Mouse (Mus musculus) MEL (cell line): ENCODE data around the gene Cpt1c. TPM values are rescaled to one million over a fixed set of nuclear protein-coding genes. Genes with fewer than 3 reads are reported as not detected.

Experiments used
- DNase-seq: peaks from one replicate; pipeline ENCODE4 v3.0.0; 2011; ENCODE audit warnings: low read depth, low spot score
- H3K27ac ChIP-seq: 2 replicates; pipeline ENCODE4 v1.5.1; 2012; ENCODE audit warnings: low read depth, mild to moderate bottlenecking, control low read depth, low read length, moderate library complexity; ENCODE audit not compliant: control insufficient read depth
- H3K27me3 ChIP-seq, 2 experiments: fragments of 150-350 bp in 1 of 2; sonication (generic) in 1 of 2; 2 replicates each; pipeline ENCODE4 v1.6.1; 2012; ENCODE audit warnings: low read length in 2 of 2, mild to moderate bottlenecking in 2 of 2, improper control_type of control experiment in 1 of 2, moderate library complexity in 1 of 2; ENCODE audit not compliant: insufficient read depth in 2 of 2, control insufficient read depth in 1 of 2
- H3K36me3 ChIP-seq, 2 experiments: 2 replicates each; pipeline ENCODE4 v1.6.1; 2012 to 2014; ENCODE audit warnings: low read length in 2 of 2, improper control_type of control experiment in 1 of 2, inconsistent platforms in 1 of 2, mild to moderate bottlenecking in 1 of 2; ENCODE audit not compliant: insufficient read depth in 2 of 2, control insufficient read depth in 1 of 2
- H3K4me1 ChIP-seq, 2 experiments: fragments of 150-350 bp in 1 of 2; sonication (generic) in 1 of 2; 2 replicates each; pipeline ENCODE4 v1.6.1; 2012; ENCODE audit warnings: low read length in 2 of 2, improper control_type of control experiment in 1 of 2, mild to moderate bottlenecking in 1 of 2; ENCODE audit not compliant: insufficient read depth in 2 of 2, control insufficient read depth in 1 of 2
- H3K4me3 ChIP-seq, 2 experiments: fragments of 150-350 bp in 1 of 2; sonication (generic) in 1 of 2; 2 replicates each; pipeline ENCODE4 v1.5.1; 2012; ENCODE audit warnings: low read depth in 2 of 2, low read length in 2 of 2, mild to moderate bottlenecking in 2 of 2, moderate library complexity in 2 of 2, control low read depth in 1 of 2, improper control_type of control experiment in 1 of 2; ENCODE audit not compliant: control insufficient read depth in 1 of 2, insufficient read depth in 1 of 2
- H3K79me2 ChIP-seq: 2 replicates; pipeline ENCODE4 v1.6.1; 2012; ENCODE audit warnings: mild to moderate bottlenecking, low read length, moderate library complexity; ENCODE audit not compliant: control insufficient read depth, poor library complexity, insufficient read depth
- H3K9ac ChIP-seq: 2 replicates; pipeline ENCODE4 v1.6.1; 2012; ENCODE audit warnings: low read depth, mild to moderate bottlenecking, control low read depth, low read length, moderate library complexity; ENCODE audit not compliant: control insufficient read depth, poor library complexity, severe bottlenecking
- H3K9me3 ChIP-seq: fragments of 150-350 bp; sonication (generic); replicated peaks from 2 replicates; pipeline ENCODE4 v1.6.1; 2012; ENCODE audit warnings: mild to moderate bottlenecking, low read length, improper control_type of control experiment, moderate library complexity; ENCODE audit not compliant: insufficient read depth
- BHLHE40 ChIP-seq: IDR thresholded peaks from 2 replicates; pipeline ENCODE4 v1.6.1; 2012; ENCODE audit warnings: low read depth, mild to moderate bottlenecking, inconsistent platforms, low read length, improper control_type of control experiment, borderline replicate concordance
- CHD1 ChIP-seq: IDR thresholded peaks from 2 replicates; pipeline ENCODE4 v1.6.1; 2012; ENCODE audit warnings: low read depth, mild to moderate bottlenecking, inconsistent platforms, low read length, improper control_type of control experiment
- CTCF ChIP-seq, 3 experiments: IDR thresholded peaks in 2 of 3; conservative IDR thresholded peaks in 1 of 3; 2 replicates each; pipeline ENCODE4 v1.5.1; 2011 to 2012; ENCODE audit warnings: low read length in 3 of 3, low read depth in 2 of 3, mild to moderate bottlenecking in 2 of 3, improper control_type of control experiment in 1 of 3, inconsistent platforms in 1 of 3, mixed read lengths in 1 of 3, moderate library complexity in 1 of 3; ENCODE audit not compliant: control insufficient read depth in 1 of 3, insufficient read depth in 1 of 3, poor library complexity in 1 of 3, severe bottlenecking in 1 of 3
- E2F4 ChIP-seq: IDR thresholded peaks from 2 replicates; pipeline ENCODE4 v1.6.1; 2011; ENCODE audit warnings: low read depth, low read length, improper control_type of control experiment, borderline replicate concordance
- GABPA ChIP-seq: IDR thresholded peaks from 2 replicates; pipeline ENCODE4 v1.6.1; 2012; ENCODE audit warnings: low read depth, mild to moderate bottlenecking, inconsistent platforms, low read length, improper control_type of control experiment, moderate library complexity
- GATA1 ChIP-seq: IDR thresholded peaks from 2 replicates; pipeline ENCODE4 v1.6.1; 2011; ENCODE audit warnings: low read depth, low read length, improper control_type of control experiment
- HCFC1 ChIP-seq: IDR thresholded peaks from 2 replicates; pipeline ENCODE4 v1.6.1; 2012; ENCODE audit warnings: low read depth, mild to moderate bottlenecking, inconsistent platforms, low read length, improper control_type of control experiment, moderate library complexity
- JUND ChIP-seq: IDR thresholded peaks from 2 replicates; pipeline ENCODE4 v1.6.1; 2011; ENCODE audit warnings: low read depth, mild to moderate bottlenecking, improper control_type of control experiment, low read length
- KAT2A ChIP-seq: conservative IDR thresholded peaks from 2 replicates; pipeline ENCODE4 v1.6.1; 2012; ENCODE audit warnings: low read depth, low read length, improper control_type of control experiment, inconsistent platforms
- MAX ChIP-seq: IDR thresholded peaks from 2 replicates; pipeline ENCODE4 v1.6.1; 2011; ENCODE audit warnings: low read length, improper control_type of control experiment
- MAZ ChIP-seq: IDR thresholded peaks from 2 replicates; pipeline ENCODE4 v1.6.1; 2012; ENCODE audit warnings: low read depth, mild to moderate bottlenecking, inconsistent platforms, low read length, improper control_type of control experiment
- MYB ChIP-seq: IDR thresholded peaks from 2 replicates; pipeline ENCODE4 v1.6.1; 2011; ENCODE audit warnings: mild to moderate bottlenecking, low read depth, low read length, improper control_type of control experiment
- MYC ChIP-seq: IDR thresholded peaks from 2 replicates; pipeline ENCODE4 v1.6.1; 2011; ENCODE audit warnings: low read depth, mild to moderate bottlenecking, low read length, improper control_type of control experiment, moderate library complexity
- POLR2AphosphoS5 ChIP-seq: IDR thresholded peaks from 2 replicates; pipeline ENCODE4 v1.6.1; 2012; ENCODE audit warnings: low read depth, borderline replicate concordance, mild to moderate bottlenecking, inconsistent platforms, low read length, moderate library complexity, mixed read lengths
- RAD21 ChIP-seq: IDR thresholded peaks from 2 replicates; pipeline ENCODE4 v1.6.1; 2011; ENCODE audit warnings: mild to moderate bottlenecking, low read depth, low read length, improper control_type of control experiment
- SIN3A ChIP-seq: IDR thresholded peaks from 2 replicates; pipeline ENCODE4 v1.6.1; 2012; ENCODE audit warnings: low read length, improper control_type of control experiment, inconsistent platforms
- TAL1 ChIP-seq: IDR thresholded peaks from 2 replicates; pipeline ENCODE4 v1.6.1; 2012; ENCODE audit warnings: mild to moderate bottlenecking, inconsistent platforms, low read length, moderate library complexity, mixed read lengths
- TBP ChIP-seq: IDR thresholded peaks from 2 replicates; pipeline ENCODE4 v1.8.0; 2011; ENCODE audit warnings: low read depth, low read length, improper control_type of control experiment
- UBTF ChIP-seq: IDR thresholded peaks from 2 replicates; pipeline ENCODE4 v1.6.1; 2012; ENCODE audit warnings: low read depth, mild to moderate bottlenecking, inconsistent platforms, low read length, improper control_type of control experiment, moderate library complexity, borderline replicate concordance; ENCODE audit not compliant: insufficient read depth
- ZMIZ1 ChIP-seq: IDR thresholded peaks from 2 replicates; pipeline ENCODE4 v1.6.1; 2012; ENCODE audit warnings: low read depth, mild to moderate bottlenecking, inconsistent platforms, low read length, improper control_type of control experiment, moderate library complexity
- polyA plus RNA-seq, 2 experiments: library from polyadenylated mRNA; stranded (reverse) in 1 of 2; unstranded in 1 of 2; fragments of >175 nt in 1 of 2; fragments of >200 nt in 1 of 2; gene quantifications; 2 replicates each; pipeline versions ENCODE4 v1.2.1 to v1.2.4; 2012; ENCODE audit warnings: low replicate concordance in 2 of 2, low read depth in 1 of 2; ENCODE audit not compliant: insufficient read length in 2 of 2, insufficient read depth in 1 of 2, missing spikeins in 1 of 2
- total RNA-seq: library from RNA; depleted of rRNA; stranded (reverse); fragments of 300-350 nt; gene quantifications from 2 replicates; pipeline ENCODE4 v1.2.3, GENCODE M21; 2012; rRNA removed

The Cpt1c gene
- total and polyA plus RNA-seq, 3 experiments, result 0.35 to 0.81 TPM; not detected in 1

DNA sequence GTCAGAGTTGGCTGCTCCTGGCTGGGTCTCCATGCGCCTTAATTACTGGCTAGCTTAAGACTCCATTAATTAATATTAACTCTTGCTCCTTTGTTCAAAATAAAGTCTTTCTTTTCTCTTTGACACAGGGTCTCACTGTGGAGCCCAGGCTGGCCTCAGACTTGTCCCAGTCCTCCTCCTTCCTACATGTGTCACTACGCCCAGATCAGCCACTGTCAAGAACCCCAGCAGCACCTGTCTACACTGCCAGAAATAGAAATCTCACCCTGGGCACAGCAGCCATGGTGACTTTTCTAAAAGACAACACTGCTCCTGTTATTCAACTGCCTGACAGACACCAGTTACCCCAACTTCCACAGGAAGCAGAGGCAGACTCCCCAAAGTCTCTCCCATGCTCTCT lies 60.3 kb downstream of the Cpt1c start:
- H3K9me3 ChIP-seq, result no peaks in the 10 kb centered on the region
- no peak overlapping the region for H3K4me3 ChIP-seq
- no peak overlapping the region for H3K9ac ChIP-seq
- no peak overlapping the region for H3K27ac ChIP-seq
- peaks cover 0 to 1% of the 10 kb centered on the region in 2 experiments; a peak in 1 of 4 replicates for H3K36me3 ChIP-seq
- H3K27me3 ChIP-seq, result no peaks in the 10 kb centered on the region
- no peak for TF ChIP-seq E2F4
- TF ChIP-seq MAZ, result no peak
- TF ChIP-seq UBTF, result no peak
- TF ChIP-seq HCFC1, result no peak
- TF ChIP-seq TAL1, result no peak
- no peak for TF ChIP-seq RAD21
- TF ChIP-seq MYB, result no peak
- no peak for TF ChIP-seq POLR2AphosphoS5
- no peak for TF ChIP-seq GABPA
- TF ChIP-seq TBP, result no peak
- no peak for TF ChIP-seq BHLHE40
- TF ChIP-seq JUND, result no peak
- no peak for TF ChIP-seq GATA1
- no peak for TF ChIP-seq SIN3A
- no peak for TF ChIP-seq ZMIZ1
- no peak for TF ChIP-seq CTCF (IDR thresholded peaks at IDR 0.05 in 2 of 3, conservative IDR thresholded peaks at IDR 0.05 in 1 of 3; ENCODE audit: control insufficient read depth in 1 of 3, insufficient read depth in 1 of 3, low read depth in 2 of 3, low read length in 3 of 3, poor library complexity in 1 of 3, severe bottlenecking in 1 of 3)
- TF ChIP-seq CHD1, result no peak
- no peak for TF ChIP-seq MAX
- TF ChIP-seq KAT2A, result no peak
- TF ChIP-seq MYC, result no peak
- no peaks in the 10 kb centered on the region for H3K4me1 ChIP-seq
- no peak for DNase-seq
- no peaks in the 10 kb centered on the region for H3K79me2 ChIP-seq

Other genes starting within 250 kb of the Cpt1c start
Only the 30 nearest of the 35 such genes appear.
- 136 and 137 TPM in 2 replicates for gene Nup62, start 158.8 kb downstream of the Cpt1c start, total RNA-seq
- 100 to 1,000 TPM in 1 of 2 experiments, not detected in 1; 235 TPM for gene Nup62, start 158.8 kb downstream of the Cpt1c start, polyA plus RNA-seq
- gene Il4i1, start 158.5 kb downstream of the Cpt1c start, total RNA-seq, result 0.73 and 0.92 TPM in 2 replicates
- under 1 TPM in 1 of 2 experiments, not detected in 1; 0.54 TPM for gene Il4i1, start 158.5 kb downstream of the Cpt1c start, polyA plus RNA-seq
- gene Atf5, start 158.2 kb downstream of the Cpt1c start, total RNA-seq, result 17.6 and 19.6 TPM in 2 replicates
- 10 to 100 TPM in 1 of 2 experiments, not detected in 1; 95.5 TPM for gene Atf5, start 158.2 kb downstream of the Cpt1c start, polyA plus RNA-seq
- gene Akt1s1, start 125.9 kb downstream of the Cpt1c start, total RNA-seq, result 32.0 and 37.3 TPM in 2 replicates
- gene Akt1s1, start 125.9 kb downstream of the Cpt1c start, polyA plus RNA-seq, result 10 to 100 TPM in 1 of 2 experiments, not detected in 1; 71.8 TPM
- gene Tbc1d17, start 125.8 kb downstream of the Cpt1c start, total RNA-seq, result 16.7 and 16.9 TPM in 2 replicates
- 10 to 100 TPM in 1 of 2 experiments, not detected in 1; 29.5 TPM for gene Tbc1d17, start 125.8 kb downstream of the Cpt1c start, polyA plus RNA-seq
- gene Pnkp, start 117.7 kb downstream of the Cpt1c start, total RNA-seq, result 39.3 and 49.9 TPM in 2 replicates
- gene Pnkp, start 117.7 kb downstream of the Cpt1c start, polyA plus RNA-seq, result 10 to 100 TPM in 1 of 2 experiments, not detected in 1; 45.6 TPM
- gene Ptov1, start 105.1 kb downstream of the Cpt1c start, total RNA-seq, result 44.1 and 46.4 TPM in 2 replicates
- 100 to 1,000 TPM in 1 of 2 experiments, not detected in 1; 168 TPM for gene Ptov1, start 105.1 kb downstream of the Cpt1c start, polyA plus RNA-seq
- 50.5 and 53.9 TPM in 2 replicates for gene Med25, start 82.1 kb downstream of the Cpt1c start, total RNA-seq
- 100 to 1,000 TPM in 1 of 2 experiments, not detected in 1; 118 TPM for gene Med25, start 82.1 kb downstream of the Cpt1c start, polyA plus RNA-seq
- 6.8 and 9.4 TPM in 2 replicates for gene Fuz, start 78.8 kb downstream of the Cpt1c start, total RNA-seq
- gene Fuz, start 78.8 kb downstream of the Cpt1c start, polyA plus RNA-seq, result 10 to 100 TPM in 1 of 2 experiments, not detected in 1; 18.1 TPM
- 54.0 and 54.4 TPM in 2 replicates for gene Ap2a1, start 45.4 kb downstream of the Cpt1c start, total RNA-seq
- 100 to 1,000 TPM in 1 of 2 experiments, 10 to 100 TPM in 1; 73.1 to 107 TPM for gene Ap2a1, start 45.4 kb downstream of the Cpt1c start, polyA plus RNA-seq
- gene Tsks, start 31.6 kb downstream of the Cpt1c start, total RNA-seq, result 0.10 TPM in 1 of 2 replicates, not detected in the other
- under 1 TPM in 1 of 2 experiments, not detected in 1; 0.08 TPM for gene Tsks, start 31.6 kb downstream of the Cpt1c start, polyA plus RNA-seq
- 317 and 339 TPM in 2 replicates for gene Prmt1, start 11.7 kb upstream of the Cpt1c start, total RNA-seq
- 100 to 1,000 TPM; 254 to 715 TPM for gene Prmt1, start 11.7 kb upstream of the Cpt1c start, polyA plus RNA-seq
- gene Irf3, start 22.8 kb upstream of the Cpt1c start, total RNA-seq, result 78.6 and 83.4 TPM in 2 replicates
- gene Irf3, start 22.8 kb upstream of the Cpt1c start, polyA plus RNA-seq, result 10 to 100 TPM in 1 of 2 experiments, not detected in 1; 82.1 TPM
- 13.4 and 16.6 TPM in 2 replicates for gene Bcl2l12, start 23.9 kb upstream of the Cpt1c start, total RNA-seq
- gene Bcl2l12, start 23.9 kb upstream of the Cpt1c start, polyA plus RNA-seq, result 10 to 100 TPM in 1 of 2 experiments, not detected in 1; 24.6 TPM
- 17.7 and 18.3 TPM in 2 replicates for gene Scaf1, start 41.5 kb upstream of the Cpt1c start, total RNA-seq
- 10 to 100 TPM; 34.4 to 81.5 TPM for gene Scaf1, start 41.5 kb upstream of the Cpt1c start, polyA plus RNA-seq
- gene Rras, start 43.1 kb upstream of the Cpt1c start, total RNA-seq, result 4.2 and 5.0 TPM in 2 replicates
- 10 to 100 TPM in 1 of 2 experiments, not detected in 1; 24.1 TPM for gene Rras, start 43.1 kb upstream of the Cpt1c start, polyA plus RNA-seq
- gene Prr12, start 78.0 kb upstream of the Cpt1c start, total RNA-seq, result 3.3 and 3.5 TPM in 2 replicates
- gene Prr12, start 78.0 kb upstream of the Cpt1c start, polyA plus RNA-seq, result 10 to 100 TPM in 1 of 2 experiments, not detected in 1; 32.1 TPM
- 49.9 and 50.7 TPM in 2 replicates for gene Nosip, start 87.6 kb upstream of the Cpt1c start, total RNA-seq
- 10 to 100 TPM in 1 of 2 experiments, not detected in 1; 78.9 TPM for gene Nosip, start 87.6 kb upstream of the Cpt1c start, polyA plus RNA-seq
- gene Prrg2, start 87.8 kb upstream of the Cpt1c start, total RNA-seq, result 7.5 and 7.7 TPM in 2 replicates
- 10 to 100 TPM in 1 of 2 experiments, not detected in 1; 16.9 TPM for gene Prrg2, start 87.8 kb upstream of the Cpt1c start, polyA plus RNA-seq
- 16.0 and 29.3 TPM in 2 replicates for gene Rcn3, start 117.4 kb upstream of the Cpt1c start, total RNA-seq
- 10 to 100 TPM in 1 of 2 experiments, not detected in 1; 43.0 TPM for gene Rcn3, start 117.4 kb upstream of the Cpt1c start, polyA plus RNA-seq
- 0.26 and 0.27 TPM in 2 replicates for gene Fcgrt, start 129.0 kb upstream of the Cpt1c start, total RNA-seq
- gene Fcgrt, start 129.0 kb upstream of the Cpt1c start, polyA plus RNA-seq, result 1 to 10 TPM in 1 of 2 experiments, not detected in 1; 1.7 TPM
- gene Rps11, start 149.6 kb upstream of the Cpt1c start, total RNA-seq, result 2,482 and 2,708 TPM in 2 replicates
- gene Rps11, start 149.6 kb upstream of the Cpt1c start, polyA plus RNA-seq, result 1,000 to 10,000 TPM; 3,189 to 5,434 TPM
- 2,773 and 3,160 TPM in 2 replicates for gene Rpl13a, start 153.9 kb upstream of the Cpt1c start, total RNA-seq
- gene Rpl13a, start 153.9 kb upstream of the Cpt1c start, polyA plus RNA-seq, result 1,000 to 10,000 TPM; 2,091 to 3,727 TPM
- 0.69 and 3.9 TPM in 2 replicates for gene Gm45713, start 161.4 kb upstream of the Cpt1c start, total RNA-seq
- not detected for gene Gm45713, start 161.4 kb upstream of the Cpt1c start, polyA plus RNA-seq
- 9.5 and 13.0 TPM in 2 replicates for gene Flt3l, start 161.6 kb upstream of the Cpt1c start, total RNA-seq
- 10 to 100 TPM in 1 of 2 experiments, not detected in 1; 35.4 TPM for gene Flt3l, start 161.6 kb upstream of the Cpt1c start, polyA plus RNA-seq
- gene Pih1d1, start 179.5 kb upstream of the Cpt1c start, total RNA-seq, result 119 and 141 TPM in 2 replicates
- 100 to 1,000 TPM in 1 of 2 experiments, not detected in 1; 148 TPM for gene Pih1d1, start 179.5 kb upstream of the Cpt1c start, polyA plus RNA-seq
- gene Aldh16a1, start 179.7 kb upstream of the Cpt1c start, total RNA-seq, result 33.9 and 34.0 TPM in 2 replicates
- 10 to 100 TPM in 1 of 2 experiments, not detected in 1; 61.6 TPM for gene Aldh16a1, start 179.7 kb upstream of the Cpt1c start, polyA plus RNA-seq
- gene Slc17a7, start 189.1 kb upstream of the Cpt1c start, total RNA-seq, result 0.23 TPM in 2 replicates
- gene Slc17a7, start 189.1 kb upstream of the Cpt1c start, polyA plus RNA-seq, result 1 to 10 TPM in 1 of 2 experiments, not detected in 1; 1.0 TPM
- gene Gfy, start 204.7 kb upstream of the Cpt1c start, total RNA-seq, result not detected in 2 replicates
- not detected for gene Gfy, start 204.7 kb upstream of the Cpt1c start, polyA plus RNA-seq
- gene Pth2, start 206.1 kb upstream of the Cpt1c start, total RNA-seq, result not detected in 2 replicates
- gene Pth2, start 206.1 kb upstream of the Cpt1c start, polyA plus RNA-seq, result not detected